9 mouse cellular contexts compared by ENCODE assay signal in genomic region chr13:24501179-24501905, GRCm38 (mm10).
A peak's percentile ranks its signal among the peaks of the same experiment; 100 is the strongest.
DNase-seq lines count a peak whose midpoint lies in the region; ATAC-seq and TF ChIP-seq lines count a peak whose summit lies in the region.
"Had no signal": no experiment of that assay in that cellular context is flagged by ENCODE, and none has a peak within 500 bp of the region (broad histone marks: within the 10 kb centered on the region; RNA-seq: fewer than 3 reads in every experiment).

No protein-coding gene starts in this region.

- DNase-seq in neural tube, embryonic 11.5 days (ENCODE audit: low spot score) = peak; percentile 19
- DNase-seq in neural tube, embryonic 10.5 days (ENCODE audit: extremely low spot score, low spot score) = no peak
- DNase-seq in splenic B cell, adult 2 months (ENCODE audit: low read depth, low spot score) = peak; percentile 47
- no peak for DNase-seq in retina, embryonic 14.5 days (ENCODE audit: low spot score)
- DNase-seq in gastrocnemius, adult 2 months = no peak
- no peak for DNase-seq in layer of hippocampus, postnatal 36 days

- H3K9me3 ChIP-seq in neural tube, embryonic 11.5 days (ENCODE audit: control insufficient read depth, low read length) = no peaks in the 10 kb centered on the region
- H3K9me3 ChIP-seq in liver, embryonic 16.5 days (replicated peaks; ENCODE audit: control insufficient read depth, low read length) = no peaks in the 10 kb centered on the region
- H3K9me3 ChIP-seq: embryonic facial prominence, embryonic 13.5 days had no signal

- no peak for ATAC-seq in neural tube, embryonic 11.5 days (ENCODE audit: insufficient read depth, low FRiP score, low TSS enrichment)
- ATAC-seq in erythroid progenitor cell, adult 5-6 weeks (replicated peaks; ENCODE audit: low FRiP score, poor library complexity, severe bottlenecking) = peak; percentile 64
- no peak for ATAC-seq in liver, embryonic 16.5 days (ENCODE audit: low read depth)

- no peak overlapping the region for H3K4me3 ChIP-seq in neural tube, embryonic 11.5 days (ENCODE audit: low read depth, low read length)
- H3K4me3 ChIP-seq in liver, embryonic 16.5 days (ENCODE audit: low read depth, low read length) = peak overlapping the region; percentile 46
- no peak overlapping the region for H3K4me3 ChIP-seq in gastrocnemius, adult 2 months
- H3K4me3 ChIP-seq: embryonic facial prominence, embryonic 13.5 days had no signal

- intact Hi-C loops in gastrocnemius, adult 2 months (cut with DNase I) = no loop called here

- no peak overlapping the region for H3K4me2 ChIP-seq in neural tube, embryonic 11.5 days (ENCODE audit: low read depth)
- peak overlapping the region; percentile 56 for H3K4me2 ChIP-seq in liver, embryonic 16.5 days (ENCODE audit: low read depth, low read length)
- H3K4me2 ChIP-seq: embryonic facial prominence, embryonic 13.5 days had no signal

- no peaks in the 10 kb centered on the region for H3K36me3 ChIP-seq in neural tube, embryonic 11.5 days (ENCODE audit: control insufficient read depth, insufficient read depth, low read length)
- no peaks in the 10 kb centered on the region for H3K36me3 ChIP-seq in liver, embryonic 16.5 days (ENCODE audit: control insufficient read depth, insufficient read depth)
- H3K36me3 ChIP-seq in splenic B cell, adult 2 months (ENCODE audit: control insufficient read depth, insufficient read depth, low read length, poor library complexity, severe bottlenecking) = no peaks in the 10 kb centered on the region
- H3K36me3 ChIP-seq: embryonic facial prominence, embryonic 13.5 days had no signal

- 73% methylated on average over 25 of the region's 25 CpGs for WGBS in neural tube, embryonic 11.5 days
- 13% methylated on average over 25 of the region's 25 CpGs for WGBS in liver, embryonic 16.5 days (ENCODE audit: insufficient replicate concordance)

- no peak overlapping the region for H3K9ac ChIP-seq in neural tube, embryonic 11.5 days (ENCODE audit: low read length)
- H3K9ac ChIP-seq in liver, embryonic 16.5 days (ENCODE audit: low read depth, low read length) = peak overlapping the region; percentile 44
- H3K9ac ChIP-seq: embryonic facial prominence, embryonic 13.5 days had no signal

- no peak for TF ChIP-seq CTCF in gastrocnemius, adult 2 months (IDR thresholded peaks at IDR 0.05)

- no peaks in the 10 kb centered on the region for H3K4me1 ChIP-seq in neural tube, embryonic 11.5 days (ENCODE audit: control insufficient read depth, insufficient read depth, low read length)
- peaks cover 25% of the 10 kb centered on the region for H3K4me1 ChIP-seq in liver, embryonic 16.5 days (ENCODE audit: control insufficient read depth, low read depth, low read length)
- H3K4me1 ChIP-seq: embryonic facial prominence, embryonic 13.5 days had no signal

- H3K27me3 ChIP-seq in neural tube, embryonic 11.5 days (ENCODE audit: control insufficient read depth, insufficient read depth, low read length) = no peaks in the 10 kb centered on the region
- no peaks in the 10 kb centered on the region for H3K27me3 ChIP-seq in liver, embryonic 16.5 days (ENCODE audit: control insufficient read depth, insufficient read depth, low read depth, low read length)
- H3K27me3 ChIP-seq in splenic B cell, adult 2 months (ENCODE audit: control insufficient read depth, insufficient read depth, low read length, poor library complexity, severe bottlenecking) = no peaks in the 10 kb centered on the region
- H3K27me3 ChIP-seq: embryonic facial prominence, embryonic 13.5 days had no signal

- no peak overlapping the region for H3K27ac ChIP-seq in neural tube, embryonic 11.5 days (ENCODE audit: low read depth, low read length)
- H3K27ac ChIP-seq in liver, embryonic 16.5 days (ENCODE audit: low read length) = peak overlapping the region; percentile 29; the same call in 1 of the 2 replicates
- no peak overlapping the region for H3K27ac ChIP-seq in gastrocnemius, adult 2 months
- H3K27ac ChIP-seq: embryonic facial prominence, embryonic 13.5 days had no signal

Comparison
In these comparisons a context has a peak if more than half of its experiments do, and no peak if none do; other contexts are left out.
1. DNase-seq: peak in neural tube, embryonic 11.5 days (single experiment) and splenic B cell, adult 2 months (single experiment); none in neural tube, embryonic 10.5 days (single experiment), retina, embryonic 14.5 days (single experiment), gastrocnemius, adult 2 months (single experiment) and layer of hippocampus, postnatal 36 days (0 of 2).